Mouse (Mus musculus) telencephalon, adult 2 months (tissue): ENCODE data around the gene Phox2b.

Experiments used
- DNase-seq: peaks from one replicate; pipeline ENCODE4 v3.0.0-alpha.2; 2011; ENCODE audit warnings: low read depth, low spot score

Gene Phox2b

DNA sequence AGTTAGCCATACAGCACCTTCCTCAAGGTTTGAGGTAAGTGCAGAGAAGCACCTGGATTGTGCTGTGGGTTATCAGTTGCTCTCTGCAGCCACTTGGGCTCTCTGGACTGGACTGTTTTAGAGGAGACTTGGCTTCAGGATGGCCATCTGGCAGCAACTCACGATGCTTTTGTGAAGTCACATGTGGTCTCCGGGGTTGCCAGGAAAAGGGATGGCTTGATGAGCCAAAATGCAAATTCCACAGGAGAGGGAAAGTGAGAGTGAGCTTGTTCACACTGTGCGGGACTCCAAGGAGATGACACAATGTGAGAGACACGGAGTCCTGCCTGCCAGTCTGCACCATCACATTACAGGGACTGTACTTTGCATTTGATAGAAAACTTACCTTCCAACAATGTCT, 7.3 kb downstream of the Phox2b start:
- no peak for DNase-seq

DNA sequence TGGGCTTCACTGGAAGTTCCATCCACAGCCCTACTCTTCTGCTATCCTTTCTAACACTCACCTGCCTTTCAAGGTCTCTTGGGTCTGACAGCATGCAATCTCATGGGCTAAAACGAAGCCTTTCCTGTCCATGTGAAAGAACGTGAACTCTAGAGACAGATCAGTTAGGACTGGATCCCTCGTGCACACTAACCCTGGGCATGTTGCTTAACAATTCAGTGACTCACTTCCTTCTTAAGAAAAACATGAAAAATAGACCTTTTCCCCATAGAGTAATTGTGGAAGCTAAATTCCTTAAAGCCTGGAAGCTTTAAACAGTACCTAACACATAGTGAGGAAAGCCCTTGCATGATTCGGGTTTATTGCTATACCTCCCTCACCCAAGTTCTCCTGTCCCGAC, 8.2 kb downstream of the Phox2b start:
- no peak for DNase-seq

DNA sequence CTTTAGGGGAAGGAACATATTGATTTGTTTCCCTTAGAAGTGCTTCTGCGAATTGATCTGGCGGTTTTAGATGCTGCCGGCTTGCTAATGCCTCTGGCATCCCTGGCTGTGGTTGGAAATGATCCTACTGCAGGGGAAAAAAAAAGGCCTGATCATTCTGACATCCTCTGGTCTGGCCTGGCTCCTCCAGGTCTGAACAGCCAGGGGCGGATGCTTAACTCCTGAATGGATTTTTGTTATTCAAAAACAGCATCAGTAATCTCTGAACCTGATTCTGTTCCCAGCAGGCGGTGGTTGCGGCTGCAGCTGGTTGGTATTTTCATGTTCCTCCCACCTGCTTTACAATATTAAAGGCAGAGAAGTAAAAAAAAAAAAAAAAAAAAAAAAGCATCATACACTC, 16.0 kb downstream of the Phox2b start:
- DNase-seq: no peak

GRCm38 (mm10) chr5:67063596-67063995, 35.5 kb downstream of the Phox2b start:
- DNase-seq: no peak

DNA sequence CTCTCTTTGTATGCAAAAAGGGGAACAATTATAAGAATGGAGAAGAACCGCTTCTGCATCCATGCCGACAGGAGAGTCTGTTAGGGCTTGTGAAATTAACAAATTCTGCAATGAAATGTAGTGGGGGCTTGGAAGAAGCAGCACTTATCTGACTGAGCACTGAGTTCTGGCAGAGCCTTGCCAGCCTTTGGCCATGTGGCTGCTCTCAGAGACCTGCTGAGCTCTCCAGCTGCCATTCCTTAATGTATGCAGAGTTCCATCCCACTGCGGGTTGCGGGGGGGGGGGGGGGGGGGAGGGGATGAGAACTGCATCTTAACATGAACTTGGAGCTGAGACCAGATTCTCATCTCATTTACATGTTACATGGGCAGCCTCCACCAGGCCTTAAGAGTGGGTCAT, 38.6 kb downstream of the Phox2b start:
- DNase-seq: no peak

DNA sequence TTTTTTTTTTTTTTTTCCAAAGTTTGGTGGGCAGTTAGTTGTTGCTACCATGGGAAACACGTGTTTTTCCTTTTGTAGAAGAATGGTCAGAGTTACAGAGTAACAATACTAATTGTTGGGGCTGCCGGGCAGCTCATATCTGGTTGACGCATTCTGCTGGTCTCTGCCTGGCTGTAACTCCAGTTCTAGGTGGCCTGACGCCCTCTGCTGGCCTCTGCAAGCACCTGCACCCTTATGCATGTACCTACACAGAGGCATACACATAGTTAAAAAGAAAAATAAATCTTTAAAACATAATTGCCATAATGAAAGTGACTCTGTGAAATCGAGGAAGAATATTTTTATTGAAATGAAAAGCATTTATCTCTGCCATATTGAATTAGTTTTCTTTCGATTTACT, 41.3 kb downstream of the Phox2b start:
- DNase-seq: no peak

GRCm38 (mm10) chr5:67048003-67048402, 51.1 kb downstream of the Phox2b start:
- peak; percentile 54 for DNase-seq
